Comparison of ENCODE assay signal across 10 mouse cellular contexts in genomic region chr7:100924200-100924599, GRCm38 (mm10). TPM values are rescaled to one million over a fixed set of nuclear protein-coding genes. Genes with fewer than 3 reads are reported as not detected.
DNase-seq lines count a peak whose midpoint lies in the region; ATAC-seq and TF ChIP-seq lines count a peak whose summit lies in the region.
"Had no signal": no experiment of that assay in that cellular context is flagged by ENCODE, and none has a peak within 500 bp of the region (broad histone marks: within the 10 kb centered on the region; RNA-seq: fewer than 3 reads in every experiment).

No protein-coding gene starts in this region.

- no peak for TF ChIP-seq POLR2A in embryonic fibroblast, embryonic 13.5 days (IDR thresholded peaks at IDR 0.05; ENCODE audit: low read depth, low read length)

- H3K27ac ChIP-seq in heart, embryonic 14.5 days (replicated peaks in 1 of 2; ENCODE audit: control insufficient read depth in 1 of 2, insufficient read depth in 1 of 2, low read depth in 2 of 2, low read length in 2 of 2): peak overlapping the region; percentile 38 to 53; a peak in 1 of 4 replicates
- H3K27ac ChIP-seq in lung, embryonic 15.5 days: peak overlapping the region; percentile 86
- peak overlapping the region; percentile 59; the same call in 1 of the 2 replicates for H3K27ac ChIP-seq in embryonic fibroblast, embryonic 13.5 days (ENCODE audit: insufficient read depth, low read length)
- H3K27ac ChIP-seq in neural tube, embryonic 12.5 days: no peak overlapping the region
- H3K27ac ChIP-seq: liver, embryonic 15.5 days had no signal

- H3K4me2 ChIP-seq in heart, embryonic 14.5 days (ENCODE audit: low read length): peak overlapping the region; percentile 94
- H3K4me2 ChIP-seq in lung, embryonic 15.5 days: peak overlapping the region; percentile 93
- H3K4me2 ChIP-seq in neural tube, embryonic 12.5 days (replicated peaks): peak overlapping the region; percentile 87
- H3K4me2 ChIP-seq: liver, embryonic 15.5 days had no signal

- peak overlapping the region; percentile 59; the same call in 1 of the 2 replicates for H3K9ac ChIP-seq in heart, embryonic 14.5 days (ENCODE audit: low read length)
- 0 out of 2 replicates have a peak overlapping the region, but pooled peaks have one; percentile 85 for H3K9ac ChIP-seq in lung, embryonic 15.5 days
- H3K9ac ChIP-seq in neural tube, embryonic 12.5 days: no peak overlapping the region
- H3K9ac ChIP-seq: liver, embryonic 15.5 days had no signal

- no peak for DNase-seq in heart, postnatal 4 days
- DNase-seq in lung, postnatal 4 days: no peak
- no peak for DNase-seq in right cerebral cortex, postnatal 25 days
- DNase-seq in cerebellum, adult 9-10 months: no peak
- DNase-seq: gastrocnemius, postnatal 10 days had no signal

- no peak for ATAC-seq in heart, embryonic 14.5 days (ENCODE audit: insufficient number of reproducible peaks, insufficient read depth, low FRiP score, low read depth)
- no peak for ATAC-seq in lung, embryonic 15.5 days (ENCODE audit: borderline replicate concordance, extremely low read depth, low FRiP score, low TSS enrichment)
- ATAC-seq in neural tube, embryonic 12.5 days (ENCODE audit: low FRiP score, low read depth): no peak

- H3K4me3 ChIP-seq in heart, embryonic 14.5 days (ENCODE audit: control insufficient read depth in 1 of 2, insufficient read depth in 1 of 2, low read depth in 1 of 2, low read length in 2 of 2): no peak overlapping the region
- peak overlapping the region; percentile 76 for H3K4me3 ChIP-seq in lung, embryonic 15.5 days
- H3K4me3 ChIP-seq in embryonic fibroblast, embryonic 13.5 days (ENCODE audit: insufficient read depth, low read length): peak overlapping the region; percentile 60; the same call in 1 of the 2 replicates
- H3K4me3 ChIP-seq in neural tube, embryonic 12.5 days: no peak overlapping the region
- H3K4me3 ChIP-seq: liver, embryonic 15.5 days had no signal

- no peak for TF ChIP-seq CTCF in embryonic fibroblast, embryonic 13.5 days (IDR thresholded peaks at IDR 0.05; ENCODE audit: borderline replicate concordance, insufficient read depth, low read length)

- WGBS in heart, embryonic 14.5 days: 66% methylated on average over 5 of the region's 5 CpGs
- 56% methylated on average over 5 of the region's 5 CpGs for WGBS in lung, embryonic 15.5 days
- WGBS in neural tube, embryonic 12.5 days: 90% methylated on average over 5 of the region's 5 CpGs

- H3K9me3 ChIP-seq in heart, embryonic 14.5 days (ENCODE audit: control insufficient read depth, low read length): no peaks in the 10 kb centered on the region
- no peaks in the 10 kb centered on the region for H3K9me3 ChIP-seq in lung, embryonic 15.5 days
- no peaks in the 10 kb centered on the region for H3K9me3 ChIP-seq in neural tube, embryonic 12.5 days
- H3K9me3 ChIP-seq: liver, embryonic 15.5 days had no signal

- H3K4me1 ChIP-seq in heart, embryonic 14.5 days (ENCODE audit: control insufficient read depth in 2 of 2, insufficient read depth in 2 of 2, low read length in 2 of 2): peaks cover 77 to 90% of the 10 kb centered on the region in 2 experiments
- peaks cover 100% of the 10 kb centered on the region for H3K4me1 ChIP-seq in lung, embryonic 15.5 days
- H3K4me1 ChIP-seq in embryonic fibroblast, embryonic 13.5 days (ENCODE audit: control insufficient read depth, insufficient read depth, low read length): peaks cover 24% of the 10 kb centered on the region
- peaks cover 77% of the 10 kb centered on the region for H3K4me1 ChIP-seq in neural tube, embryonic 12.5 days

- peaks cover 38% of the 10 kb centered on the region for H3K36me3 ChIP-seq in heart, embryonic 14.5 days (ENCODE audit: control insufficient read depth, insufficient read depth, low read length)
- H3K36me3 ChIP-seq in lung, embryonic 15.5 days: peaks cover 29% of the 10 kb centered on the region; the same call in 1 of the 2 replicates
- H3K36me3 ChIP-seq in neural tube, embryonic 12.5 days: peaks cover 12% of the 10 kb centered on the region; the same call in 1 of the 2 replicates
- H3K36me3 ChIP-seq: liver, embryonic 15.5 days had no signal

- no peaks in the 10 kb centered on the region for H3K27me3 ChIP-seq in heart, embryonic 14.5 days (ENCODE audit: control insufficient read depth, insufficient read depth, low read length)
- no peaks in the 10 kb centered on the region for H3K27me3 ChIP-seq in lung, embryonic 15.5 days
- peaks cover 4% of the 10 kb centered on the region; the same call in 1 of the 2 replicates for H3K27me3 ChIP-seq in neural tube, embryonic 12.5 days (replicated peaks)

RNA-seq across cellular contexts. Expression of gene Arhgef17, which starts 7.7 kb away (rescaled TPM):
- polyA plus RNA-seq in heart, embryonic 14.5 days (2014; fragmentation: Nextera tagmentation; extraction: Ambion mirVana): 7.7 and 8.9 TPM in 2 replicates
- total RNA-seq in heart, postnatal 4 days (2021): 10 to 100 TPM; 37.0 to 38.4 TPM
- polyA plus RNA-seq in lung, embryonic 15.5 days (2015; fragmentation: Nextera tagmentation; extraction: Ambion mirVana): 10.8 TPM in 2 replicates
- 43.1 and 54.8 TPM in 2 replicates for polyA plus RNA-seq in embryonic fibroblast, embryonic 13.5 days (2011; ENCODE audit: insufficient read length, low read depth, missing spikeins)
- 7.1 and 7.9 TPM in 2 replicates for polyA plus RNA-seq in neural tube, embryonic 12.5 days (2016; fragmentation: Nextera tagmentation; extraction: Ambion mirVana)

RNA-seq across cellular contexts. Expression of gene P2ry6, which starts 50.2 kb away (rescaled TPM):
- polyA plus RNA-seq in heart, embryonic 14.5 days (2014; fragmentation: Nextera tagmentation; extraction: Ambion mirVana): 4.3 and 5.4 TPM in 2 replicates
- total RNA-seq in heart, postnatal 4 days (2021): 1 to 10 TPM; 2.5 to 2.6 TPM
- 9.6 and 9.9 TPM in 2 replicates for polyA plus RNA-seq in lung, embryonic 15.5 days (2015; fragmentation: Nextera tagmentation; extraction: Ambion mirVana)
- polyA plus RNA-seq in embryonic fibroblast, embryonic 13.5 days (2011; ENCODE audit: insufficient read length, low read depth, missing spikeins): 1.4 and 1.6 TPM in 2 replicates
- polyA plus RNA-seq in neural tube, embryonic 12.5 days (2016; fragmentation: Nextera tagmentation; extraction: Ambion mirVana): 2.9 and 3.3 TPM in 2 replicates

Comparison
In these comparisons a context has a peak if more than half of its experiments do, and no peak if none do; other contexts are left out.
1. H3K4me3 ChIP-seq: peak in lung, embryonic 15.5 days (single experiment) and embryonic fibroblast, embryonic 13.5 days (single experiment); none in heart, embryonic 14.5 days (0 of 2) and neural tube, embryonic 12.5 days (single experiment).
2. Peak in every context shown above with its lines, with median percentiles within 50 percentile points of each other: H3K4me2 ChIP-seq.